Mouse (Mus musculus) G1E (cell line): ENCODE data around the gene Nup210. TPM values are rescaled to one million over a fixed set of nuclear protein-coding genes. Genes with fewer than 3 reads are reported as not detected.

Experiments
- ATAC-seq: 2 replicates; pipeline ENCODE4 v1.8.0; 2016; ENCODE audit warnings: mild to moderate bottlenecking; ENCODE audit not compliant: insufficient number of reproducible peaks, poor library complexity, low FRiP score, severe bottlenecking; ENCODE audit errors: extremely low read depth
- DNase-seq: peaks from one replicate; pipeline ENCODE4 v3.0.0; 2012; ENCODE audit warnings: low spot score
- H3K27me3 ChIP-seq: 2 replicates; pipeline ENCODE4 v1.6.1; 2012; ENCODE audit warnings: mild to moderate bottlenecking, low read length, inconsistent platforms; ENCODE audit not compliant: insufficient read depth
- H3K36me3 ChIP-seq: replicated peaks from 2 replicates; pipeline ENCODE3; 2012; ENCODE audit warnings: mild to moderate bottlenecking, inconsistent platforms
- H3K4me1 ChIP-seq: 2 replicates; pipeline ENCODE4 v1.6.1; 2012; ENCODE audit warnings: low read depth, low read length, inconsistent platforms, mixed read lengths; ENCODE audit not compliant: insufficient read depth
- H3K4me3 ChIP-seq: 2 replicates; pipeline ENCODE4 v1.5.1; 2012; ENCODE audit warnings: low read depth, mild to moderate bottlenecking, inconsistent platforms, low read length, moderate library complexity, mixed read lengths
- H3K9me3 ChIP-seq: replicated peaks from 2 replicates; pipeline ENCODE4 v1.6.1; 2012; ENCODE audit warnings: inconsistent platforms
- CTCF ChIP-seq: IDR thresholded peaks from 2 replicates; pipeline ENCODE4 v1.5.1; 2012; ENCODE audit warnings: low read depth, low read length, inconsistent platforms, mixed read lengths
- GATA1 ChIP-seq: IDR thresholded peaks from 2 replicates; pipeline ENCODE4 v1.6.1; 2012; ENCODE audit warnings: borderline replicate concordance, low read length, inconsistent platforms, mixed read lengths
- GATA2 ChIP-seq: IDR thresholded peaks from 2 replicates; pipeline ENCODE4 v1.6.1; 2012; ENCODE audit warnings: low read depth, low read length, inconsistent platforms, borderline replicate concordance
- POLR2AphosphoS5 ChIP-seq: IDR thresholded peaks from 2 replicates; pipeline ENCODE4 v1.6.1; 2012; ENCODE audit warnings: low read depth, low read length, inconsistent platforms; ENCODE audit not compliant: insufficient replicate concordance
- TAL1 ChIP-seq: conservative IDR thresholded peaks from 2 replicates; pipeline ENCODE4 v1.6.1; 2012; ENCODE audit warnings: low read depth, low read length, inconsistent platforms, mixed read lengths
- polyA plus RNA-seq: library from polyadenylated mRNA; stranded (reverse); fragments of >175 nt; gene quantifications from 2 replicates; pipeline ENCODE4 v1.2.3, GENCODE M21; 2012
- total RNA-seq, 2 experiments: library from RNA; stranded (forward) in 1 of 2; stranded (reverse) in 1 of 2; fragments of 200-1000 nt in 1 of 2; fragments of >200 nt in 1 of 2; fragmentation: Nextera tagmentation in 1 of 2; gene quantifications; 2 replicates each; pipeline ENCODE4 v1.2.3; 2014 to 2017

Gene Nup210
- total and polyA plus RNA-seq, 3 experiments, result 29.7 to 97.7 (median 90.0) TPM

DNA sequence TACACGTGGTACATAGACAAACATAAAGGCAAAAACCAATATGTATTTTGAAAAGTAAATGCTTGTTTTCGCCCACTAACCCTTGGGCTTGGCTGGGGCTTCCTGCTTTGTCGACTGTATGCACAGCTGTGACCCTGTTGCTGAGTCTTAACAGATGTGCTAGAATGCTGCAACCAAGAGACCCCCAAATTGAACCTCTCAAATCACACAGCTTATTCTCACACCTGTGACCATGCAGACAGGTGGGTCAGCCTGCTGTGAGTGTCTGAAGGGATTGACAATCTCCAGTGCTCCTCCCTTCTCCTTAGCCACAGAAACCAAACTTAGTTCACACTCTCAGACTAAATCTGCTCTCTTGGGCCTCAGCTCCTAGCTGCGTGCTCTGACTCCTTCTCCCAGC is 38.1 kb upstream of the Nup210 start:
- Histone ChIP-seq H3K4me3 (no peak overlapping the region), H3K4me1 (peaks cover 23% of the 10 kb centered on the region), H3K36me3 (no peaks in the 10 kb centered on the region), H3K9me3 (no peaks in the 10 kb centered on the region), H3K27me3 (peaks cover 29% of the 10 kb centered on the region)
- no peak for ATAC-seq
- DNase-seq, result no peak
- TF ChIP-seq CTCF, result no peak
- no peak for TF ChIP-seq GATA2
- TF ChIP-seq POLR2AphosphoS5, result no peak

DNA sequence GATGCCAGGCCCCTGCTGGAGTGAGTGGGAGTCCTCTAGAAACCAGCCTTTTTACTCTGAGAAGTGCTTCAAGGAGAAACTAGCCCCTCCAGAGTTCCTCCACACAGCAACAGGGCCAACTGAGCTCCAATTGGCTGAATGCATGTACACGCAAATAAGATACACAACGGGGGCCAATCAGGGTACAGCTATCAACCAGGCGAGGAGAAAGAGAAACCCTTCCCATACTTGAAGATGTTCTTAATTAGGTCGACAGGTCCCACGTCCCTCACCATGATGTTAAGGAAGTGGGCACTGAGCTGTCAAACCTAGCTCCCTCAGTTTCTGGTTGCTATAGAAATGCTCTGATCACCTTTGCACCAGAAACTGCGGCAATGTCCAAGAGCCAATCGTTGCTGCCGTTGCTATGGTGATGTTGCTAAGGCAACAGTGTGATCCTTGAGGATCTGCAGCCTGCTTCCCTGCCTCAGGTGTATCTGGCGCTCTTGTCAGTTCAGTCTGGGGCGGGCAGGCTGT is 37.0 kb upstream of the Nup210 start:
- no peak for ATAC-seq
- H3K4me1 ChIP-seq, result peaks cover 17% of the 10 kb centered on the region

DNA sequence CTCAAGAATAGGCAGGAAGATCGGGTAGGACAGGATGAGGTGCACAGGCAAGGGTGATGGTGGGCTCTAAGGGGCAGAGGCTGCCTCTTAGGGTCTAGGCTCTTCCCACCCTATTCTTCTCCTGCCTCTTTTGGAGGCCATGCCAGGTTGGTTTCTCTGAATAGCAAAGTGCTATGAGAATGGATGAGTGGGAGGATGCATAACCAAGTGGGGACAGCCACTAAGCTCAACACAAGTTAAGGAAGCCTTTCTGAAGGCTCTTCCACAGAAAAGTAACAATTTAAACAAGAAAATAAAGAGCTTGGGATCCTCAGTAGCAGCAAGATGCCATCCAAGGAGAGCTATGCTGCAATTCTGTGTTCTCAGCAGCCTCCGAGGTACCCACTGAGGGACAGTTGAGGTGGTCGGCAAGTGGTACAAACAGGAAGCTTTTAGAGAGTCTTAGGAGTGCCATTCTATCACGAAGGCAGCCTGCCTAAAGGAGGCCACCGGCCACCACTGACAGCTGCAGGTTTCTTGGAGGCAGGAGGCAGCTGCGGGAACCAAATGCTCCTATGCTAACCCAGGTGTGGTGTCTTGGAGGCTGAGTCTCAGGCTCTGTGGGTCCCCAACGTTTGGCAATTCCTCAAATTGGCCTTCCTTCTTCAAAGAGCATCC is 36.4 kb upstream of the Nup210 start:
- H3K4me1 ChIP-seq, result peaks cover 17% of the 10 kb centered on the region
- ATAC-seq, result no peak
- H3K4me3 ChIP-seq, result no peak overlapping the region
- DNase-seq, result no peak
- no peak for TF ChIP-seq GATA1
- no peak for TF ChIP-seq GATA2
- TF ChIP-seq TAL1, result no peak
- no peak for TF ChIP-seq POLR2AphosphoS5
- no peak for TF ChIP-seq CTCF
- no peaks in the 10 kb centered on the region for H3K36me3 ChIP-seq
- H3K27me3 ChIP-seq, result peaks cover 23% of the 10 kb centered on the region
- H3K9me3 ChIP-seq, result no peaks in the 10 kb centered on the region

More for the DNA sequence above, 37.0 kb upstream of the Nup210 start:
- Histone ChIP-seq H3K9me3 (no peaks in the 10 kb centered on the region), H3K27me3 (peaks cover 26% of the 10 kb centered on the region), H3K4me3 (no peak overlapping the region), H3K36me3 (no peaks in the 10 kb centered on the region)
- no peak for TF ChIP-seq TAL1
- TF ChIP-seq GATA1, result no peak
- no peak for TF ChIP-seq GATA2
- no peak for TF ChIP-seq CTCF
- TF ChIP-seq POLR2AphosphoS5, result no peak
- DNase-seq, result no peak

DNA sequence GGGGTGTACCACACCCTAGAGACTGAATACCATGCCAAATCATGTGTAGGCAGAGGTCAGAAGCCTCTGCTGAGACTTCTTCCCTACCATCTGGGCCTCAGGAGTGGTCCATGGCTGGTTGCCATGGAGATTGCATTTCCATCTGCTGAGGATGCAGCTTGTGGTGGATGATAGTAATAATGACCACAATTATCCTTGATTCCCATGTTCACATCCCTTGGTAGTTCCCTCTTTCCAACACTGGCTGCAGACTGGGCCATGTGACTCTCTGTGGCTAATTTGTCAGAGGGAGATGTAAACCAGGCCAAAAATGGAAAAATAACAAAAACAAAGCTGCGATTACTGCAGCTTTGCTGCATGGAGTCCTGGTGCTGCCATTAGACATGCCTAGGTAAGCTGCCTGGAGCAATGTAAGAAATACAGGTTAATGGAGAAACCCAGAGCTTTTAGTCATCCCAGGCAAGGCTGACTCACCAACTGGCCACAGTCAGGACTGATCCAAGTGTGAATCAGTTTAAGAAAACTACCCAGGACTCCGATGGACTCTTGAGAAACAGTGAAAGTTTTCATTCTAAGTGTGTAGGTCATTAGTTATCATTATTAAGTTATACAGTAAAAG is 30.6 kb upstream of the Nup210 start:
- TF ChIP-seq POLR2AphosphoS5, result no peak
- no peak for TF ChIP-seq GATA2
- TF ChIP-seq CTCF, result no peak
- TF ChIP-seq GATA1, result no peak
- no peak for TF ChIP-seq TAL1
- no peak for ATAC-seq
- H3K4me3 ChIP-seq, result no peak overlapping the region
- DNase-seq, result no peak
- H3K9me3 ChIP-seq, result no peaks in the 10 kb centered on the region
- peaks cover 24% of the 10 kb centered on the region for H3K27me3 ChIP-seq
- H3K36me3 ChIP-seq, result no peaks in the 10 kb centered on the region
- no peaks in the 10 kb centered on the region for H3K4me1 ChIP-seq

DNA sequence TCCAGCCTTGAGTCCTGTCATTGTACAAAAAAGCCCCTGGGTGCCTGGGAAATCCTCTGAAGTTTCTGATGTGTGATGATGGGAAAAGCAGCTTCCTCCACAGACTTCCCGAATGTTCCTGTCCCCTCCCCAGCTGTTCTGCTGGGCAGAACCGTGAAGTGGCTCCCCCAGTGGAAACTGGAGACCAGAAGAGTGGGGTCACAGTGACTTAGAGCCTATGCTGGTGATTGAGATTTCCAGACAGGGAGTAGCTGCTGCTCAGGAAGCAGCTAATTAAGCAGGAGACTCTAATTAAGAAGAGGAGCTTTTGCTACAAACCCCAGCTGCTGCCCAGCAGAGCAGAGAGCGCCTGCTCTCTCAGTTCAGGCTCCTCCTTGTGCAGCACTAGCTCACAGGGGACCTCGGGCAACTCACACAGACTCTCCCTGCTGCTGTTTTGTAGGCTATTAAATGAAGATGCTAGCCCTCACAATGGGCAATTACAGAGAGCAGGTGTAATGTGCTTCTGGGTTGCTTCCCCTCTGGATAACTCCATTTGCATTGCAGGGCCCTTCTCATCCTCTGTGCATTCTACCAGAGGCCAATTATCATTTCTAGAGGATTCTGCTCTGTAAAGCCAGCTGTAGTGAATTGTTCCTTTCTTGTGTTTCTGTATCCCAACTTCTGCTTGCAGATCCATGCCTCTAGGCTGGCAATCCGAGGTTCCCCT is 30.0 kb upstream of the Nup210 start:
- Histone ChIP-seq H3K4me1 (no peaks in the 10 kb centered on the region), H3K4me3 (no peak overlapping the region), H3K9me3 (no peaks in the 10 kb centered on the region), H3K27me3 (peaks cover 24% of the 10 kb centered on the region), H3K36me3 (no peaks in the 10 kb centered on the region)
- TF ChIP-seq TAL1, result no peak
- TF ChIP-seq CTCF, result no peak
- TF ChIP-seq GATA2, result no peak
- TF ChIP-seq GATA1, result no peak
- no peak for TF ChIP-seq POLR2AphosphoS5
- ATAC-seq, result no peak
- DNase-seq, result no peak

DNA sequence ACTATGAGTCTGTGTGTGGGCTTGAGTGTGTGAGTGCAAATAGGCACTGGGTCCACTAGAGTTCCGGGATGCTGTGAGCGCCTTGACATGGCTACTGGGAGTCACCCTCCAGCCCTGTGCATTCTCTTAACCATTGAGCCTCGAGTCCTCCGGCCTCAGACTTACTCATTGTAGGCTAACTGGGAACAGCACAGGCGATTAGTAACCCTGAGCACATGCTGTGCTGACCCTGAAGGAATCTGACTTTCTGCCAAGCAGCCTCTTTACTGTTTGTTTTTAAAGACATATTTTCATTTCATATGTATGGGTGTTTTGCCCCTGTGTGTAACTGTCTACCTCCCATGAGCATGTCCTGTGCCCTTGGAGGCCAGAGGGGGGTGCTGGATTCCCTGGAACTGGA is 28.9 kb upstream of the Nup210 start:
- no peak overlapping the region for H3K4me3 ChIP-seq
- DNase-seq (no peak), ATAC-seq (no peak)
- TF ChIP-seq CTCF (no peak), GATA1 (no peak), GATA2 (no peak), POLR2AphosphoS5 (no peak), TAL1 (no peak)
- no peaks in the 10 kb centered on the region for H3K9me3 ChIP-seq
- no peaks in the 10 kb centered on the region for H3K4me1 ChIP-seq
- H3K27me3 ChIP-seq, result peaks cover 24% of the 10 kb centered on the region
- no peaks in the 10 kb centered on the region for H3K36me3 ChIP-seq
